21 mouse cellular contexts compared by ENCODE assay signal in the genomic region with DNA sequence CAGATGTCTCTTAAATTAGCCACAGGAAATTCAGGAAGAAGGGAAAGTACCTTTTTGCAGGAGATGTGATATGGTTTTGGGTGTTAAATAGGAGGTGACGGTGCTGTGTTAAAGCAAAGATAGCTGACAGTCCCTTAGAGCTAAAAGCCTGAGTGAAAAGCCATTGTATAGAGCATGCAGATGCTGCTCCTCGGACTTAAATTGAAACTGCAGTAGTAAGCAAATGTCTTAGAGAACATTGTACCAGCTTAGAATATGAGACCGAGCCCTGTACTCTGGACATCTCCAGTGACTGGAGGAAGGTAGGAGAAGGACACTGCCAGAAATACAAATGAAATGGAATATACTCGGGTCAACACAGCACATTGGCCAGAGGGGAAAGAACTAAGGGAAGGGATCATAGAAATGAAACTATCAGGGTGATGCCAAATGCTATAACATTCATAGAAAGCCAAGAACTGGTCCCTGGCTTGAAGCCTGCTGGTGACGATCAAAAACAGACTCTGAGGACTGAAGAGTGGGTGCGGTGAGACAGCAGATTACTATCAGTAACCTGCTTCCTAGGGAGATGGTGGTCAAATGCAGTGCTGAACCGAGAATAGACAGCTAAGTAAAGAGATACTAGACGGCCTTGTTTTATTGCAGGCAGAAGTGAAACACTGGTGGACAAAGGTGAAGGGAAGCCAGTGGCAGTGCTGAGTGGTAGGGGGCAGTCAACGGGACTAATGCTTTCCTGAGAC.
A peak's percentile ranks its signal among the peaks of the same experiment; 100 is the strongest.
DNase-seq lines count a peak whose midpoint lies in the region; ATAC-seq lines count a peak whose summit lies in the region.
"Had no signal": no experiment of that assay in that cellular context is flagged by ENCODE, and none has a peak within 500 bp of the region (broad histone marks: within the 10 kb centered on the region; RNA-seq: fewer than 3 reads in every experiment).

No protein-coding gene starts in this region.

- peak; percentile 55 for DNase-seq in heart, adult 11 months
- DNase-seq in heart, postnatal 25 days (ENCODE audit: low spot score), result no peak
- peak; percentile 10 for DNase-seq in MEL-GATA-1-ER (ENCODE audit: extremely low read depth, low read depth)
- no peak for DNase-seq in gastrocnemius, adult 8-10 months (ENCODE audit: low spot score in 2 of 2)
- no peak for DNase-seq in urinary bladder, adult 2 months (ENCODE audit: low spot score)
- no peak for DNase-seq in kidney, postnatal 4 days
- DNase-seq: adrenal gland, postnatal 25 days; cerebellum, adult 2 months; cerebellum, postnatal 25 days; gastrocnemius, adult 2 months; heart, postnatal 4 days; kidney, adult 11 months; kidney, postnatal 14 days; liver, embryonic 13.5 days; lung, adult 18-20 months; lung, postnatal 4 days; thymus, postnatal 4 days had no signal

- intact Hi-C loops in heart, postnatal 25 days (cut with DNase I), result loop anchor here (5.0 kb wide), 1 partner anchor 730 kb away; no protein-coding TSS in a partner anchor

- ATAC-seq in hematopoietic stem cell, adult 5-6 weeks (replicated peaks in 1 of 2; ENCODE audit: insufficient read depth in 1 of 2, low FRiP score in 2 of 2, low TSS enrichment in 1 of 2, low read depth in 1 of 2, poor library complexity in 2 of 2, severe bottlenecking in 2 of 2), result peak; percentile 43 to 45; a peak in 3 of 4 replicates
- peak; percentile 76 for ATAC-seq in megakaryocyte-erythroid progenitor cell, adult 5-6 weeks (replicated peaks; ENCODE audit: low FRiP score, low TSS enrichment, poor library complexity, severe bottlenecking)
- ATAC-seq: forebrain, embryonic 13.5 days; lung, postnatal 0 days had no signal

Comparison
In these comparisons a context has a peak if more than half of its experiments do, and no peak if none do; other contexts are left out.
1. DNase-seq: peak in heart, adult 11 months (single experiment) and MEL-GATA-1-ER (single experiment); none in heart, postnatal 25 days (single experiment), gastrocnemius, adult 8-10 months (0 of 2), urinary bladder, adult 2 months (single experiment) and kidney, postnatal 4 days (0 of 2).